Mouse (Mus musculus) heart, postnatal 36 days (tissue): Measurements from ENCODE around the gene Fut1. TPM values are rescaled to one million over a fixed set of nuclear protein-coding genes. Genes with fewer than 3 reads are reported as not detected.

ENCODE experiments used
- DNase-seq, 2 experiments: peaks; one replicate each; pipeline ENCODE4 v3.0.0; 2021 to 2022
- intact Hi-C: fragments of 180-260 bp; cut with DNase I; formaldehyde crosslinking; loops from one replicate; pipeline ENCODE4 v1.15.1; 2025
- total RNA-seq, 2 experiments: library from RNA; stranded (reverse); gene quantifications; 2 replicates each; pipeline ENCODE4 v1.2.3; 2021

The Fut1 gene
- not detected for total RNA-seq

DNA sequence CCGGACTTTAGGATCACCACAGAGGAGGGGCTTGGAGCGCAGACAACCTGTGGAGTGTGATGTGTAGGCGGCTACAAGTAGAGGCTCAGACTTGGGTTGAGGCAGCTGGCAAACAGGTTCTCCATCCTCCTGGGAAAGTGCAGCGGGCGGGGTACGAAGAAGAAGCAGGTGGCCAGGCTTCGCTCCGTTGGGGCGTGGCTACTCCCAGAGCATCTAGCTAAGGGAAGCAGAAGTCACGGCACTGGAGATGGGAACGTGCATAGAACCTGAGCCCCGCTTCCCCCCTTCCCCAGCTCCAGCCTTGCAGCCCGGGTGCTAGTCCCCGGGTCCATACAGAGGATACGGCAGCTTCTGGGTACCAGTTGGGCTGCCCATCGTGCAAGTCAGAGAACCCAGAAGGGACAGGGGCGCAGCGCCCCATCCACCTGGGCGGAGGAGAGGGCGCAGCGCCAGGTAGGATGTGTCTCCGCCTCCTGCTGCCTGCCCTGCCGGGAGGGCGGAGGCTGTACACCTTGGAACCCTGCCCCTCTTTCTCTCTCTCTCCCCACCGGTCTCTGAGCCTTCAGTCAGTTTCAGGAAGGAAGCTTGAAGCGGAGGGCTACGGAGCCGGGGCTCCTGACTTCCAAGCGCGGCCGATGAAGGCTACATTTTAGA lies at the start of gene Fut1:
Gene Fut1 (plus strand): TSS at position 248 of the 654 bp plus-strand sequence.
- DNase-seq = no peak
- intact Hi-C loops = no loop called here

- peak; percentile 84 for DNase-seq
- intact Hi-C loops = no loop called here
These were observed 49.1 kb upstream of the Fut1 start for GRCm38 (mm10) chr7:45567780-45568516.

- DNase-seq = no peak
- intact Hi-C loops = no loop called here
These were observed 48.3 kb upstream of the Fut1 start for GRCm38 (mm10) chr7:45568601-45569473.

- intact Hi-C loops = no loop called here
- DNase-seq = peak; percentile 73 to 78
These were observed 46.9 kb upstream of the Fut1 start, which contains the start of gene Bcat2 for GRCm38 (mm10) chr7:45570103-45570741. Bcat2 (plus strand) TSS chr7:45570153.

DNA sequence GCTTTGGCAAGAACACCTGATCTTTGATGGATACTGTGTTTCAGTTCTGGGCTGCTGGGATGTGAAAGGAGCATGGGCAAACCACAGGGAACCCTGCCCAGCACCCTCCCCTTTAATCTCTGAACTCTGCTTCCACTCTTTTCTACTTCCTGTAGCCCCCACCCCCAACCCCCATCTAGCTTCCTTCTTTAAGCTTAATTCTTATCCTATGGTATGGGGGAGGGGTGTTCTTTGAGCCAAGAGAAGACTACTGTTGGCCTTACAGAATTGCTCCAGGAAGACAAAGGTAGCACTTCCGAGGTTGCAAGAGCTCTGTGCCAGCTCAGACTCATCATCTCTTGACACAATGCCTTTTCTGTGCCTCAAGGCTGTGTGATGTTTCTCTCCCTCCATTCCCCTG lies 45.1 kb upstream of the Fut1 start:
- DNase-seq = no peak
- intact Hi-C loops = no loop called here

GRCm38 (mm10) chr7:45573954-45574353 lies 43.1 kb upstream of the Fut1 start:
- DNase-seq = no peak
- intact Hi-C loops = no loop called here

DNA sequence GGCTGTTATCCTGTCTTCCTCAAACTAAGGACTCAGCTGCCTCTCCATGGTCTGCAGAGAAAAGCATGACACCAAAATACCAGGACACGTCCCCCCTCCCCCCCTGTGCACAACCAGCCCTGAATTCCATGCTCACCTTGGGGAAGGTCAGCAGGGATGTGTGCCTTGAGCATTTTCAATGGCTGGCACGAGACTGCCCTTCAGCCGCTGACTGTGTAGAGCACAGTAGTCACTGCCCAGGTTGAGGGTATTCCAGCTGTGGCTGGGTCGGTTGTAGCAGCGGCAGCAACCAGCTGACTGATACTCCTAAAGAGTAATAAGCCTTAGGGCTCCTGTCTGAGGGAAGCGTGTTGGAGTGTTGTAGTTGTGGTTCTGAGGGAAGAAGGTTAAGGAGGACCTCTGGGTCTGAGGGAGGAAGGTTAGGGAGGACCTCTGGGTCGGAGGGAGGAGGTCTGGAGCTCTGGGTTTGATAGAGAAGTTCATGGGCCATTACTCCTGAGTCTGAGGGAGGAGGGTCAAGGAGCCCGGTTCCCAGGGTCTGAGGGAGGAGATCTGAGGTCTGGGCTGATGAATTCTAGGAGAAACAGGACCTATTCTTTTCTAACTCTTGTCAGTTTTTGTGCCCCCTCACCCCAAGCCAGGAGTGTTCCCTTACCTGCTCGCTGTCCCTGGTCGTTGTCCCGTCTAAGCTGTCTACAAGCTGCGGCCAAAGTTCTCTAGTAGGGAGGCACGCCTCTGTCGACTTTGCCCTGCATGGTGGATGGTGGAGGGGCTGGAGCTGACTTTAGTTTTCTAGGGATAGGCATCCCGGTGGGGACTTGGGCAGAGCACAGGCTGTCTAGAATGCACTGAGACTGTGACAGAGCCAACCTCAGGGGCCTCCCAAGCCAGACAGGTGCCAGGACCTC lies 42.4 kb upstream of the Fut1 start:
- intact Hi-C loops = no loop called here
- no peak for DNase-seq

DNA sequence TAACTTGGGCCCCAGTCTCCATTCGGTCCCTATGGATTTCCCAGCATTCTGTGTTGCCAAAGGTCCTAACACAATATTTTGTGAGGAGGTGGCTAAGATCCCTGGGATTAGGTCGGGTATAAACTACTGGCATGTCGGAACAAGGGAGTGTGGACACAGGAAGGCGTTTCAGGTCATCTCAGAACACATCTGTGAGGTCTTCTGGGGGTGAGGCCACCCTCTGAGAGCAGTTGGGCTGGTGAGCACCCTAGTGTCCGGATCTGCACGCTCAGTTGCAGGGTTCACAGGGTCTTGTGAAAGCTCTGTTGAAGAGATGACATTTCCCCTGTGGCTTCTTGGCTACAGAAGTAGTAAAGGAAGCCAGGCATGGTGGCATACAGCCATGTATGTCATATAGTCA lies 31.2 kb upstream of the Fut1 start:
- DNase-seq = no peak
- intact Hi-C loops = no loop called here

- intact Hi-C loops = no loop called here
- no peak for DNase-seq
These were observed 29.2 kb upstream of the Fut1 start for GRCm38 (mm10) chr7:45587631-45588592.

- peak; percentile 89 to 93 for DNase-seq
- intact Hi-C loops = loop anchor here (1.0 kb wide), 1 partner anchor 33 kb away; no protein-coding TSS in a partner anchor
These were observed 27.9 kb upstream of the Fut1 start for GRCm38 (mm10) chr7:45589173-45589572.

DNA sequence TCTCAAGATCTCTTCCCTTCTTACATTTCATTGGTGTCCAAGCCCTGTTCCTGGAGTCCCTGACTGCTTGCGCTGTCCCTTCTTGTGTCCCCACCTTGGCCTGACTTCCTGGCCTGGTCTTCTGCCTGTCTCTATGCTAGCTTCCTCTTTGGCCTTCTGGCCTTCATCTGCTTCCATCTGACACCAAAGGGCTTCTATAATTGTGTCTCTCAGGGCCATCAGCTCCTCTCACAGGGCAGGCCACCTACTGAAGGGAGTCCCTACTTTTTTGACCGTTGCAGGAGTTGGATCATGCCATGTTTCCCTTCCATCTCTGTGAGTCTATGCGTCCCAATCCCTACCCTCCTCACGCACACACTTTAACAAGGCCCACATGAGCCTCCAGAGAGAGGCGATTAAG lies 27.2 kb upstream of the Fut1 start:
- intact Hi-C loops = loop anchor here (1.0 to 5.0 kb wide), 2 partner anchors 34 to 37 kb away; partner anchors contain the start of gene Rasip1
- no peak for DNase-seq

- no peak for DNase-seq
- intact Hi-C loops = loop anchor here (5.0 kb wide), 1 partner anchor 36 kb away; the partner anchor contains the start of gene Rasip1
These were observed 26.2 kb upstream of the Fut1 start for GRCm38 (mm10) chr7:45590874-45591273.

DNA sequence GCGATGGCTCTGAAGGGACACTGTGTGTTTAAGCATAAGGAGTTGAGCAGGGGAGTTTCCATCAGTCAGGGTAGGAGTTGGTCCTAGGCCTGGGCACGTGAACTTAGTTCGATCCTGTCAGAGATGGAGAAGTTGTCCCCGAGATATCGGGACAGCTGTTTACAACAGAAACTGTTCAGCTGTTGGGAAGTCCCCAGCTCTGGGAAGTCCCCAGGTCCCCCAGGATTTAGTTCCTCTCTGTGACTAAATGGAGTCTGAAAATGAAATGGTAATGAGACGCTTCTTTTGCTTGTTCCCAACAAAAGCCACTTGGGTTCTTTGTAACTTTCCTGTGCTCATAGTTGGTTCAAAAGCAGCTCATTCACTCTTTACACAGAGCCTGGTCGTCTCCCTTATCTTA lies 25.2 kb upstream of the Fut1 start:
- no peak for DNase-seq
- intact Hi-C loops = loop anchor here (2.0 to 5.0 kb wide), 2 partner anchors 35 to 91 kb away; partner anchors contain the start of gene Rasip1

DNA sequence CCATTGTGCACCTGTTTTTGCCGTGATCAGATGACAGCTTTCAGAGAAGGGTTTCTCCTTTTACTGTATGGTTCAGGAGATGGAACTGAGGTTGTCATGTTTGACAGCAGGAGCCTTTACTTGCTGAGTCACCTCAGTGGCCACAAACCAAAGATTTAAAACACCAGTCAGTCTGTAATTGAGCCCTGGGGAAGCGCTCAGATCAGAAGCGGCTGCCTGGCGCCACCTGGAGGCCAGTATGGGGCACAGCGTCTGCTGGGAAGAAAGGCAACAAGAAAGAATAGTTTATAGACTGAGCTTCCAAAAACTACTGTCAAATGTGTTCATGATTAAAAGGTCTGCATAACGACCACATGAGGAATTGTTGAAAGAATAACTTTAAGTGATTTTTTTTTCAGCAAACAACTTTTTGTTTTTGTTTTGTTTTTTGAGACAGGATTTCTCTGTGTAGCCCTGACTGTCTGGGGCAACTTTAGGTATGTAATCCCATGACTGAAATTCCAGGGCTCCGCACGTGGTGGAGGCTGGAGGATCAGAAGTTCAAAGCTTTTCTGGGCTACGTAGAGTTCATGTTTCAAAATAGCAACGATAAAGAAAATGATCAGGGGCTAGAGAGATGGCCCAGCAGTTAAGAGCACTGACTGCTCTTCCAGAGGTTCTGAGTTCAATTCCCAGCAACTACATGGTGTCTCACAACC lies 23.8 kb upstream of the Fut1 start:
- intact Hi-C loops = loop anchor here (2.0 to 5.0 kb wide), 2 partner anchors 34 to 90 kb away; partner anchors contain the start of gene Rasip1

GRCm38 (mm10) chr7:45595176-45595575 lies 21.9 kb upstream of the Fut1 start:
- intact Hi-C loops = loop anchor here (1.0 kb wide), 1 partner anchor 16 kb away; no protein-coding TSS in a partner anchor
- no peak for DNase-seq

More for the DNA sequence above, 23.8 kb upstream of the Fut1 start:
- peak; percentile 71 to 78 for DNase-seq

DNA sequence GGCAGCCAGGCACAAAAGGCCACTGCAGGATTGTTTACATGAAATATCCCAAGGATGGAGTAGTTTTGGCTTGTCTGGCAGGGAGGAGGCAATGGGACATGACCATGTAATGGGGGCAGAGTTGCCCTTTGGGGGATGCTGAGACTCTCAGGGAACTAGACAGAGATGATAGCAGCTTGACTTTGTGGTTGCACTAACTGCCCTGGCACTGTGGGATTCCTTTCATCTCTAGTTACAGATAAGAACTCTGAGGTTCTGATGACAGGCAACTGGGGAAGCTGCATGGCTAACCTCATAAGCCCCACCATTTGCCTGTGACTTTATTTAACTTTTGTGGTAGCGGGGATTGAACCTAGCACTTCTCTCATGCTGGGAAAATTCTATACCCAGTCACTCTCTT lies 21.0 kb upstream of the Fut1 start:
- intact Hi-C loops = no loop called here

GRCm38 (mm10) chr7:45597013-45597412 lies 20.1 kb upstream of the Fut1 start:
- intact Hi-C loops = no loop called here
- no peak for DNase-seq

More for the DNA sequence above, 21.0 kb upstream of the Fut1 start:
- DNase-seq = no peak
